Mouse (Mus musculus): Measurements from ENCODE around the gene Noa1.

Gene Noa1

DNA sequence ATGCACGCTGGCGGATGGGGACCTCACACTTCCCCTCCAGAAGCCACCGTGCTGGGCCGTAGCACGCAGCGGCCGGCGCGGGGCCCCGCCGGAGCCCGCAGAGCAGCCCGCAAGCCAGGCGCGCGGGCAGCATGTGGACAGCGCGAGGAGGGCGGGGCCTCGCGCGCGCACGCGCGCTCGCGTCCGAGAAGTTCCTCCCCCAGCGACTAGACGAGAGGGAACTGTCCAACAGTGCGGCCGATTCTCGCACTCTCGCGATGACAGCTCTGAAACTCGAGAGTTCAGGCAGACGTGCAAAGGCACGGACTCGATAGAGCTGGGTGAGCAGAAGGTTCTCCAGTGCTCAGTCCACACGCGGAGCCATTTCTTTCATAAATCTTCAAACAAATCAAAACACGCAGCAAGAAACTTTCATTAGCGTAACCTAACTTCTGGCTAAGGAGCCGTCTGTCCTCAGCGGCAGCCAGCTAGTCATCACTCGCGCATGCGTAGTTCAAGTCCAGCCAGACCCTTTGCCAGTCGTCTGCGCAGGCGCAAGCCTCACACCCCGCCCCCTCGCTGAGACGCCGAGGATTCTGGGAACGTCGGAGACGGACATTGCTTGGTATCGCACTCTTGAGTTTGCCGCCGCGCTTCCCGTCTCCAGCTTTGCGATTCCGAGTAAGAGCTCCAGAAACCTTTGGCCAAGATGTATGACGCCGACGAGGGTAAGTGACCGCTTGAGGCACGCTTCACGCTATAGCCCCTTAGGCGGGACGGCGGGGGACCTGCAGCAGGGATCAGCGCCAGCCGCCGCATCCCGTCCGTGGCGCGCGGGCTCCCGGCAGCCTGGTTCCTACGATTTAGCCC is at the start of gene Noa1, which contains the start of gene Polr2b:
TSS of gene Noa1 (minus strand) at position 161 of the 849 bp plus-strand sequence.
TSS of gene Polr2b (plus strand) at position 224 of the 849 bp plus-strand sequence.
- peak; percentile 97 for DNase-seq (ENCODE audit: low read depth, low spot score)

DNA sequence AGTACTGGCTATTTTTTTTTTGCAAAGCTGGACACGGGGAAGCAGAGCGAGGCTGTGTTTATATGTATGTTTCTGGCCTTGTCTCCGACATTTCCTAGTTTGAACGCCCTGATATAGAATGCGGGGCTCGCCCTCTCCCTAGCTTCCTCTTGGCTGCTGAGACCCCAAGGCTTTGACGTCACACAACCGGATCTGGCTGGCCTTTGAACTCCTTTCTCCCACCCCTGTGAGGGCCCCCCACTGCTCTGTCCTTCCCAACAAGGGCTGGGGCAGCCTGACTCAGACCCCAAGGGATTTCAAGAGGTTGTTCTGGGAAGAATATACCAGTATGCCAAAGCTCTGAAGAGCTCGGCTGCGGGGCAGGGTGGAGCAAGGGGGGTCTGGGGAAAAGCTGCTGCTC is 48.5 kb upstream of the Noa1 start:
- DNase-seq (ENCODE audit: low read depth, low spot score): no peak

DNA sequence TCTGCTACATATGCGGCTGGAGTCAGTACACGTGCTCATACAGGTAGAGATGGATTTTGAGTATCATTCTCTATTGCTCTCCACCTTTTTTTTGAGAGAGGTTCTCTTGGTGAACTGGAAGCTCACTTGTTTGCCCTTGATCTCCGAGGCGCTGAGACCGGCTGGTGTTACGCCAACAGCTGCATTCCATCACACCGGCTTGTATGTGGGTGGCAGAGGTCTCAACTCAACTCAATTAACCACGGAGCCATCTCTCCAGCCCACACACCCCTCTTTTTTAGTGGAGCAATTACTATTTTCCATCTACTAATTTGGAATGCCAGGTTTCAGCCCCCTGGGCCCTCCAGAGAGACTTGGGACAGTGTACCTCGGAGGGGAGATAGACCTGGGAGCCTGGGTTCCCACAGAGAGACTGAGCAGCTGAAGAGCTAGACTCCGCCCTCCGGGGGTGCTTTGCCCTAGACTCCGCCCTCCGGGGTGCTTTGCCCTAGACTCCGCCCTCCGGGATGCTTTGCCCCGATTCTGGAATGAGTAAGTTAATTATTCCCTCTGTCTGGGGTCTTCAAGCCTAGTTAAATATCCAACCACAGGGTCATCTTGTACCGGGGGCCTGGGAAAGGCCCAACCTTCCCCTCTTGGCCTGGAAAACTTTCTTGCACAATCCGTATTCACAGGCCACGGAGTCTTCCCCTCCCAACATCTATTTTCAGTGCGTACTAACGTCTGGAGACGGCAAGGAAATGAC is 47.7 kb upstream of the Noa1 start:
- DNase-seq (ENCODE audit: low read depth, low spot score): peak; percentile 34

DNA sequence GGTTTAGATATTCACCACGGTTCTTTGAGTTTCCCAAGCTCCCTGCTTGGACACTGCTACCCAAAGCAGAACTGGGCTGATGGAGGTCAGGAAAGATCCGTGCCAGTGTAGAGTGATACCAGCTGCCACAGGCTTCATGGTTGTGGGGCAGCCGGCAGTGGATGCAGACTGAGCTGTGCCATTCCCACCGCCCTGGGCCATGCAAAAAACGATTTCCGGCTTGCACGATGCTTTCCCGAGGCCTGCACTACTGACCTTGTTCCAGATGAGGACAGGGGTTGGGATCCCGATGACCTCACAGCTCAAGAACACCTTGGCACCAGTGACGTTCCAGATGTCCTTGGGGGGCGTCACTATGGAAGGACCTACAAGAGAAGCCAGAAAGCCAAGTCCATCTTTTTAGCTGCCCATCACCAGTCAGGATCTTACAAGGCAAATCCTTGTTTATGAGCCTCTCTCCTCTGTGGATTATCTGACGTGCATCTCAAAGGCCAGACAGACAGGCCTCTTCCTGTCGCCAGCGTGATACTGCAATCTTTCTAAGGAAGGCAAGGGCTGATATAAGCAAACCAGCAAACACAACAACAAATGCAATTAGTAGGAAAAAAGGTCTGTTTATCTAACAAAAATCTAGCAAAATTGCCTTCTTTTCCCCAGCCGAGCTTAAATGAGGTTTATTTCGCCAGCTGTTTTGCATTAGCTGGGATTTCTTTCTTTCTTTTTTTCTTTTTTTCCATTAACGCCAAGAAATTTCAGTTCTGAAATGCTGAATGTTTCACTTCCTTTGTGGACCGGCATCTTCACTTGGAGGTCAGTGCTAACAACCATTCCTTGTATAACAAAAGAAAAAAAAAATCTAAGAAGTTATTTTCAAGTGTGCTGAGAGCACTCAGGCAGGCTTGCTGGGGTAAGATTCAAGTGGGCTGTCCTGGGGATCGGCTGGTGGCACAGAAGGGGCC is 45.7 kb upstream of the Noa1 start:
- no peak for DNase-seq (ENCODE audit: low read depth, low spot score)

DNA sequence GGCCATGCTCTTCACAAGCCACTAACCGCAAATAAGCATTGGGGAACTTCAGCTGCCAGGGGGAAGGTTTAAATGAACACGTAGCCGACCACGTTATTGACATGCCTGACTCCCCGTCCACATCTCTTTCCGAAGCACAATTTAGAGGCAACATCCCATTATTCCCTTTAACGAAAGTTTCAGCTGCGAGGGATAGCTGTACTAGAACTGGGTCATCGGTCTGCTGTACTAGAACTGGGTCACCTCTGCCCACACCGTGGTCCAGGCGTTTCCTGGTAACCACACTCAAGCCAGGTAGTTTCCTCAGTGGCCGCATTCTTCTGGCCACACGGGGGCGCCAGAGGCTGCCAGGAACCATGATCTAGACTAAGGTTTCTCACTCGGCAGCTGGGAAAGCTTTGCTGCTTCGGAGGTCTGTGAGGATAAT is 44.5 kb upstream of the Noa1 start:
- DNase-seq (ENCODE audit: low read depth, low spot score): peak; percentile 81

DNA sequence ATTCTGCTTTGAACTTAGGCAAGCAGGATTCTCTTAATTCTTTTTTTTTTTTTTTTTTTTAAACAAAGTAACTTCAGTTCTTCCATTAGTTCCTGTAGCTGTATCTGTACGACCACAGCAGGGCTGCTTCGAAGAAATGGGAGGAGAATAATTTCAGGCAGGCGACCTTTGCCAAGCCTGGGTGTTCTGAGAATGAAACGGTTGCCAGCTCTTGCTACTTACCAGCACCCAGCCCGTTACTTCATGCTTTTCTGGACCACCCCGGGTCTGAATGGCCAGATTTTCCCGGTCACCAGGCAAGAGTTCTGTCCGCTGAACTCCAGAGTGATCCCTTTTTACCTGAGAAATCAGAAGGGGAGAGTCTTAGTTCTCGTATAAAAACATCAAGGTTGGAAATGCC is 41.8 kb upstream of the Noa1 start:
- no peak for DNase-seq (ENCODE audit: low read depth, low spot score)

DNA sequence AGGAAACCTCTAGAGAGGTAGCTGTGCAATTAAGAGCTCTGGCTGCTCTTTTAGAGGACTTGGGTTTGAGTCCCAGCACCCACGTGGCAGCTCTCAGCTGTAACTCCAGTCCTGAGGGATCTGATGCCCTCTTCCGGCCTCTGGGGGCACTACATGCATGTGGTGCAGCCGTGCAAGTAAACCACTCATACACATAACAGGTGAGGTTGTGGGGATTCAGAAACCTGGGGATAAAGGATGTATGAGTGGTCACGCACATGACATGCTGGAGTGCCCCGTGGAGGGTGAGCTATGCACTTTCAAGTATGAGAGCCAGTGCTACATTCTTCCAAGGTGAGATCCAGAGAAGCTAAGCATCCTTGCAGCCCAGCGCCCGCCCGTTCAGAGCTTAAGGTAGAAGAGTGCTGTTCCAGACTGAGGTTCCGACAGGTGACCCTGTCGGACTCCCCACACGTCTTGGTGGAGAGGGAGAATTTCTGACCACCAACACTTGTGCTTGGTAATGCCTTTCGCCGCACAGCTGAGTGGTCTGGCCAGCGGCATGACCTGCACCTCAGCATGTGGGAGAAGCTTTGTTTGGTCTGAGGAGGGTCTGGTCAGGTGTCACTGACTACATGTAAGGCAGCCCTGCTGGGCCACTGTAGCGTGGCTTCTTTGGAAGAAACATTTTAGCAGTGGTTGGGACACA is 40.2 kb upstream of the Noa1 start:
- DNase-seq (ENCODE audit: low read depth, low spot score): no peak

DNA sequence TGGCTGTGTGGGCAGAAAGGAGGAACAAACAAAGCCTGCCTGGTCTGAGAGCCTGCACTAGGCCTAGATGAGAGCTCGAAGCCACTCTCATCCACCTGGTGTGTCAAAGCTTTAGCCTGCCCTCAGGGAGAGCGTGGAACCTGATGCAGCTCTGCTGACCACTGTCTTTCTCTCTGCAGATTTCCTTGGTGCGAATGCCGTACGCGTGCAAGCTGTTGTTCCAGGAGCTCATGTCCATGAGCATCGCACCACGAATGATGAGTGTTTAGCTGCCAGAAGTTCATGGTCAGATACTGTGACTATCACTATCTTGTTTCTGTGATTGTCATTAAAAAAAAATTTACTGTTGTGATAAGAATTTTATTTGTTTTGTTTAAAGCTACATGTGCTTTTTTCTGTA is 39.0 kb upstream of the Noa1 start:
- DNase-seq (ENCODE audit: low read depth, low spot score): no peak

DNA sequence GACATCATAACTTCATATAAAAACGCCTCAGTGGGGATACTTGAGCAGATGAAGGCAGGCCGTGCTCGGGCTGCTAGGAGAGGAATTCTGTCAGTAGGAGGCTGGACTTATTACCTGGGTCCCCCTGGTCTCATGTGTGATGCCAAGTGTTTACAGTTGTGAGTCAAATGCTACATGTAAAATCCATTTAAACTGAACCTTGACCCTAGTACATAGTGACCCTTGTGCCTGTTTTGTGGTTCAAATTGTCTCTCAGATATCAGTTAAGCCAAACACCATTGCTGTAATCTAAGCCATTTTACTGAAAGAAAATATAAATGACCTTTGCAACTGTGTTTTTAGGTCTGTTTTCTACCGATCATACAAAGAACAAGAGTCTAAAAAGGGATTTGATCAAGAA is 30.1 kb upstream of the Noa1 start:
- DNase-seq (ENCODE audit: low read depth, low spot score): no peak

DNA sequence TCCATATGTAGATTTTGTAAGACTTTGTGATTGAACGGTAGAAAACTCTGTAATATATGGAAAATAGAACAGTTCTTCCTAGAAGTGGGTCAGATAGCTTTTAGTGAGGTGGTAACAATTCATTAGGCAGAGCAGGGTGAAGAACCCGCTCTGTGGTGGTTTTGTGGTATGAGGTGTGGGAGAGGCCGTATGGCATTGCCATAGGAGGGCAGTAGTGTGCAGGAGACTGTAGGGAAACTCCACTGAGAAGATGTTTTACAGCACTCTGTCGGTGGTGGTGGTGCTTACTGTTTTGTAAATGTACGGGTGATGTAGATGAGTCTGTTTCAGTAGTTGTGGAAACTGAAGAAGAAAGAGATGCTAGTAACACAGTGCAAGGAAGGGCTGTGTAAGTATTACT is 20.3 kb upstream of the Noa1 start:
- no peak for DNase-seq (ENCODE audit: low read depth, low spot score)

DNA sequence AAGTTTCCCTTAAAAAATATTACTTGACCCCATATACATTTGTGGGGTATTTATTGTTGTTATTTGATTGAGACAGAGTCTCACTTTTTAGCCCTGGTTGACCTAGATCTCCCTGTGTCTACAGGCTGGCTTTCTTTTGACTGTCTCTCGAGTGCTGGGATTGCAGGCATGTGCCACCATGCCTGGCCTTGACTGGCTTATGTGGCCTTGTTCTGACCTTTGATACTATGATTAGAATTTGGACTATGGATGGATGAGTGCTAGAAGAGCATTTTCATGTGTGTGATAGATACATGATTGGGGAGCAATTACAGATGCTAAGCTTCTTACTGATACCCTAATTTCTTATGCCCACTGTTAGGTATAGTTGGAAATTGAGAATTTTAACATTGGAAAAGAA is 15.1 kb upstream of the Noa1 start:
- no peak for DNase-seq (ENCODE audit: low read depth, low spot score)

DNA sequence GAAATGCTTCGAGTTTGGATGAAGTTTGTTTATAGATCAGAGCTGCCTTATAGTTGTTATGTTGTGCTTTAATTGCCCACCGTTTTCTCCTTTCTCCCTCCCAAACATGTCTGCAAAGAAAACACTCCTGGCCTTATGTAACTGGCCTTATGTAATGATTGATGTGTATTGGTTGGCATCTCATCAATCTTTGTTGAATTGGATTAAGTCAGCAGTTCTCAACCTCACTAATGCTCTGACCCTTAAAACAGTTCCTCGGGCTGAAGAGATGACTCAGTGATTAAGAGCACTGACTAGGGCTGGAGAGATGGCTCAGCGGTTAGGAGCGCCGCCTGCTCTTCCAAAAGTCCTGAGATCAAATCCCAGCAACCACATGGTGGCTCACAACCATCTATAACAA is 5.1 kb upstream of the Noa1 start:
- no peak for DNase-seq (ENCODE audit: low read depth, low spot score)

DNA sequence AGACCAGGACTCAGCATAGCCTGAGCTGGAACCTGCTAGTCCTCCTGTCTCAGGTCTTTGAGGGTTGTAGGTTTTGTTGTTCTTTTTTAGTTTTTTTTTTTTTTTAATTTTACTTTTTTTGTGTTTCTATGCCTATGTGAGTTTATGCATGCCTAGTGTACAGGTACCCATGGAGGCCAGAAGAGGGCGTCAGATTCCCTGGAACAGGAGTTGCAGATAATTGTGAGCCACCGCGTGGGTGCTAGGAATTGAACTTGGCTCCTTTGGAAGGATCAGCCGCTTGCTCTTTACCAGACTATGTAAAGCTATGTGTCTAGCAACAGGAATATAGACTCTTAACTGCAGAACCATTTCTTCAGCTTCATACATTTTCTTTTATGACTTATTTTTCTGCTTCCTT is 4.3 kb upstream of the Noa1 start:
- no peak for DNase-seq (ENCODE audit: low read depth, low spot score)

DNA sequence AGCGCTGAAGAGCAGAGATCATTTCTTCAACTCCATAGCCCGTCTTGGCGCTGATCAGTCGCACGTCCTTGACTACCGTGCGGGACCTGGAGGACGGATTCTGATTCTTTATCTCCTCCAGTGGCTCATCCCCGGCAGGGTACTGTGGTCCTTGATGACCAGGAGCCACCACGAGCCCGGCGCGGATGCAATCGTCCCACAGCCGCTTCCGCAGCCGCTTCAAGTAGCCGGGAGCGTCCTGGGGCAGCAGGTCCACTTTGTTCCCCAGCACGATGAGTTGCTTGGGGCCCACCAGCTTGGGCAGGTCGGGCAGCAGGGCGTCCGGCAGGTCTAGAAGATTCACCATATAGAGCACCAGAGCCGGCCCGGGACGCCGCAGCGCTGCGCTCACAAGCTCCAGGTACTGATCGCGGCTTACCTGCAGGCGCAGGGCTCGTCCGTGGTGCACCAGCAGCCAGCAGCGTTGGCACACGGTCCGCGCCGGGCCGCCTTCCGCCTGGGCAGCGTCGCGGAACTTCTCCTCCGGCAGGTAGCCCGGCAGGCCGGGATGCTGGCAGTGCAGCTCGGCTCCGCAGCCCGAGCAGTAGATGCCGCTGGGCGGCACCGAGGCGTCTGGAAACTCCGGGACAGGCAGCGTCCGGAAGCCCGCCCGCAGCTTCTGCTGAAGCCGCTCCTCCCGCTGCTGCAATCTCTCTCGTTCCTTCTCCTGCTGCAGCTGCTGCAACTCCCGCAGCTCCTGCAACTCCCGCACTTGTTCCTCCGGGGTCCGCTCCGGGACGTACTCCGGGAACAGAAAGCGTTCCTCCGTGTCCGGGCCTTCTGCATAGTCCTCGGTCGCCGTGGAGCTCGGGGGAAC is 605 bp downstream of the Noa1 start:
- no peak for DNase-seq (ENCODE audit: low read depth, low spot score)

DNA sequence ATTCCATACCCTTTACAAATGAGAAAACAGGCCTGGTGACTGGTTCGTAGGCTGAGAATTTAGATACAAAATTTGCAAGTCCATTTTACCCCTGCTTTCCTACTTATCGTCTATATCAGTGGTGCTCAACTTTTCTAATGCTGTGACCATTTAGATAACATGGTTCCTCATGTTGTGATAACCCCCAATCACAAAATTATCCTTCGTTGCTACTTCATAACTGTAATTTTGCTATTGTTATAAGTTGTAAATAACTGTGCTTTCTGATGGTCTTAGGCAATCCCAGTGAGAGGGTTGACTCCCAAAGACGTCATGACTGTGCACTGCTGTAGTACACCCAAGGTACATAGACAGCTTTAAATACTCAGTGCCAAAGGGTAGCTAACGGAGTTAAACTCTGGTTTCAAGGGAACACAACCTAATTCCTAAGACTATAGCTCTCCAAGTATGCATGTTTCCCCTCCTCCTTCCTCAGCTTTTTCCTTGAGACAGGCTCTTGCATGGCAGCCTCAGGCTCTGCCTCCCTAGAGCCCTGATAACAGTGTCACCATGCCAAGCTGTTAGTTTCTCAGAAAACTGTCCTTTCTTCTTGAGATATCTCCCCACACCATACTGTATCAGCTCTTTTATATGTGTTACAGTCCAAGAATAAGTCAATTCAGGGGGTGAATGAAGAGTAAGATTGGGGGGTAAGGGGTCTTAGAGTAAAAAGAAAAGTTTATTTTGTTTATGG is 1.9 kb downstream of the Noa1 start:
- no peak for DNase-seq (ENCODE audit: low read depth, low spot score)

DNA sequence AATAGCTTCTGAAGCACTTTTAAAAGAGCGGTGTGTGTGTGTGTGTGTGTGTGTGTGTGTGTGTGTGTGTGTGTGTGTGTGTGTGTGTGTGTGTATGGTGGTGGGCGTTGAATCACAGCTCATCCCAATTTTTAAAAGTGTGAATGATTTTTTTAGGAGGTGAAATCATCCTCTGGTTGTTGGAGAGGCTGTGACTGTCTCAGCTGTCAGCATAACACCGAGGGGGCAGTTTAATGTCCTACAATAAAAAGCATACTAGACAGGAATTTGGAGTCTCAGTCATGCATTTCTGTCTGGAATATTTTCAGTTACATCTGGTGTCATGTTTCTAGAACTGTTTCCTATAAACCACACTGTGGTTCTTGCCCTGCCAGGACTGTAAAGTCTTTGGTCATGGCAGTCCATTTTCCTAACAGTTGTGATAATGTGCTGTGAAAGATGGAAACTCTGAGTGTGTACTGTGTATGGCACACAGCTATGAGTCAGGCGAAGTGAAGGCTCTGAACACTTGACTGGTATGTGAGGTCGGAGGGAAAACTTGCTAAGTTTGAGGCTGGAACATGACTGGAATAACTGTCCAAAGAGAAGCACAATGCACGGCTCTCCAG is 8.5 kb downstream of the Noa1 start:
- no peak for DNase-seq (ENCODE audit: low read depth, low spot score)

DNA sequence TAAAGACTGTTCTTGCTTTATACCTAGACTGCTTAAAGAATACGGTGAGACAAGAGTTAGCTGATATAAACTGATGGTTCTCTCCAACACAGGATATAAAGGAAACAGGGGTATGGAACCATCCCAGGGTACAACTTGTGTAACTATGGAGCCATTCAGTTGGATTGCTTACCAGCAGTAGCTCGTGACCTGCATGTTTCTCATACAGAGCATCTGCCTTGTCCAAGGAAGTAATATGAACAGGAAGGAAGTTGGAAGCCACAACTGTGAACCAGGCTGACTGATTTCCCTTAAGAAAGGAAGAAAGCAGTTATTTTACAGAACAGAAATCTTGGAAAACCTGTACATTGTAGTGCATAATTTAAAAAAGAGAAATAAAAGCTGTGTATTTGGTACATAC is 10.4 kb downstream of the Noa1 start:
- DNase-seq (ENCODE audit: low read depth, low spot score): no peak

DNA sequence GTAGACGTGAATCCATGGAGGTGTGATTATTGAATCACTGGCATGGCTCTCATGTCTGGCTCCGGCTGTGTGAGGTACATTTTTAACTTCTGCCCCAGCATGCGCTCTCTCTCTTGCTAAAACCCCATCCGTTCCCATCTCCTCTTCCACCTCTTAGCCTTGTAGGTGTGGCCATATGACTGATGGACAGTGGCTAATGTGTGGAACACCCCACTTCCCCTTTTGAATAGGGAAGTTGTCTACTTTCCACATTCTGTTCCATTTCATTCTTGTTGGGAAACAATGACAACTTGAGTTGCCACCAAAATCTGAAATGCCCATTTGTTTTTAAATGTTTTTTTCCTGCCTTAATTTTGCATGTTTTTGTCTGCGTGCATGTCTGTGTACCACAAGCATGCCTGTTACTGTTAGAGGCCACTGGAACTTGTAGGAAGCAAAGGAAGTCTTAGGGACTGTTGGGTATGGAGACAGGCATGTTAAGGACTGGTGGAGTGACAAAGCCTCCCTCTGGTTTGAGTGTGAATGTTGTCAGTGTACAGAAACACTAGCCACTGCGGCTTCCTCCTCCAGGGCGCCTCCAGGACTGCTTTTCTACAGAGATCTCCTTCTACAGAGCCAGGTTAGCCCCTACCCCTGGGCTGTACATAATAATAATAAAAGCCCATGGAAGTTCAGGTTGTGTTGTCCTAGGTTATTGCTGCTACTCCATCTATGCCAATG is 16.9 kb downstream of the Noa1 start:
- no peak for DNase-seq (ENCODE audit: low read depth, low spot score)

Measured in embryo, embryonic 11.5 days (tissue).